Mouse (Mus musculus): ENCODE results near the gene Skp1a.

- no peak for TF ChIP-seq GATA1 (IDR thresholded peaks at IDR 0.05; ENCODE audit: low read depth, low read length)
- no peak for TF ChIP-seq ZKSCAN1 (IDR thresholded peaks at IDR 0.05; ENCODE audit: low read depth, low read length)
- no peak for TF ChIP-seq UBTF (IDR thresholded peaks at IDR 0.05; ENCODE audit: borderline replicate concordance, insufficient read depth, low read depth, low read length)
- no peak for TF ChIP-seq GABPA (IDR thresholded peaks at IDR 0.05; ENCODE audit: low read depth, low read length)
- TF ChIP-seq SMC3 (IDR thresholded peaks at IDR 0.05; ENCODE audit: low read depth, low read length): no peak
- TF ChIP-seq CTCF (IDR thresholded peaks at IDR 0.05 in 2 of 3, conservative IDR thresholded peaks at IDR 0.05 in 1 of 3; ENCODE audit: control insufficient read depth in 1 of 3, insufficient read depth in 1 of 3, low read depth in 2 of 3, low read length in 3 of 3, poor library complexity in 1 of 3, severe bottlenecking in 1 of 3): no peak
- no peak for TF ChIP-seq POLR2A (IDR thresholded peaks at IDR 0.05; ENCODE audit: control insufficient read depth in 1 of 2, insufficient read depth in 1 of 2, low read depth in 1 of 2, low read length in 2 of 2, poor library complexity in 1 of 2)
- no peak for TF ChIP-seq RAD21 (IDR thresholded peaks at IDR 0.05; ENCODE audit: low read depth, low read length)
- TF ChIP-seq JUND (IDR thresholded peaks at IDR 0.05; ENCODE audit: low read depth, low read length): no peak
- TF ChIP-seq TAL1 (IDR thresholded peaks at IDR 0.05; ENCODE audit: low read length): no peak
Measured at GRCm38 (mm10) chr11:52255077-52255476, 23.3 kb downstream of the Skp1a start.
